Mouse (Mus musculus): ENCODE results near the gene Eepd1. TPM values are rescaled to one million over a fixed set of nuclear protein-coding genes. Genes with fewer than 3 reads are reported as not detected.

Eepd1 gene
- total and polyA plus RNA-seq, 2 experiments from 2014 or later: 19.9 to 21.4 TPM

DNA sequence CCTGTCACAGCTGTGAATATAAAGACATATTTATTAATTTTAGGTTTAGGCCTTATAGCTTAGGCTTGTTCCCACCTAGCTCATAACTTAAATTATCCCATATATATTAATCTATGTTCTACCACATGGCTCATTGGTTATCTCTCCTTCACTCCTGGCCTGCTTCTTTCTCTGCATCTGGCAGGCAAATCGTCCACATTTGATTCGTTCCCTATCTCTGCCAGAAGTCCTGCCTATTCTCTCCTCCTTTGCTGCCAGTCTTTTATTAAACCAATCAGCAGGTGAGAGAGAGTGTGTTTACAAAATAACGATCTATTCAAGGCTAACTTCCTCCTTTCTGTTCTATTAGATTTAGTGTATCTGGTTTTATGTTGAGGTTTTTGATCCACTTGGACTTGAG is 77.5 kb downstream of the Eepd1 start:
- no peak for ATAC-seq (ENCODE audit: insufficient read depth, low read depth)
- WGBS: 60% methylated on average over 3 of the region's 3 CpGs
- H3K9me3 ChIP-seq (replicated peaks; ENCODE audit: control insufficient read depth, low read length): no peaks in the 10 kb centered on the region
- no peak overlapping the region for H3K4me3 ChIP-seq (ENCODE audit: low read depth, low read length)
- H3K4me2 ChIP-seq (ENCODE audit: low read depth, low read length): no peak overlapping the region
- no peak overlapping the region for H3K27ac ChIP-seq (ENCODE audit: low read depth)
- no peak for DNase-seq (ENCODE audit: low spot score)
- no peaks in the 10 kb centered on the region for H3K27me3 ChIP-seq (ENCODE audit: control insufficient read depth, insufficient read depth, low read length)
- peaks cover 24% of the 10 kb centered on the region for H3K4me1 ChIP-seq (ENCODE audit: control insufficient read depth, insufficient read depth)
- H3K36me3 ChIP-seq (replicated peaks; ENCODE audit: control insufficient read depth, insufficient read depth, low read length): no peaks in the 10 kb centered on the region
- no peak for TF ChIP-seq CTCF (IDR thresholded peaks at IDR 0.05; ENCODE audit: low read depth)
- TF ChIP-seq EP300 (IDR thresholded peaks at IDR 0.05; ENCODE audit: low read depth): no peak
- H3K9ac ChIP-seq (replicated peaks; ENCODE audit: low read depth, low read length): no peak overlapping the region

DNA sequence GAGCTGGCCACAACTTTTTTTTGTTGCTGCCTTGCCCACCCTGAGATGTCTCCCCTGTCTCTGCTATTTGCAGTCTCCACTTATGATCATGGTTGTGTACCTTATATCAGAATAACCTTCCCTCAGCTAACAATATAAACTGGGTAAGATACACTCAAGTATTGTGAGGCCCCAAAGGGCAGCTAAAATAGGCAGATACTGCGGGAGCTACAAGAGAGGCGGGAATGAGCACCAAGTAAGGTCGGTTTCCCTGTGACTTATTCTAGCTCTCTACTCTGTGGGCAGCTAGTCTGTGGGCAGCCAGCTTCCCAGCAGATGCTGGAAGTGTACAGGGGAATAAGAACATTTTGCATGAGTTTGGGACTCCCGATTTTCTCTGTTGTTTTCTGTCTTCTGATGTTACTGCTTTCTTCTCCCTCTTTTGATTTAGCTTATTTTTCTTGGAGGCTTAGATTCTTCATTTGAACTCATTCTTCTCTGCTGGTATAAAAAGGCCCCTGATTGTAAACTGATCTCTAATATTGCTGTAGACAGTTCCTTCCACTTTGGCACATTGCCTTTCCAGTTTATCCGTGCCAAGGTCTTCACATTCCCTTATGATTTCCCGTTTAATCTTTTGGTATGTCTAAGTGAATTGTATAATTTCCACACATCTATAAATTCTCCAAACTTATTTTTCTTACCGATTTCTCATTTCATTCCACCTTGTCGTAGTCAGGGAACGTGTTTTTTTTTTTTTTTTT is 78.8 kb downstream of the Eepd1 start:
- H3K4me1 ChIP-seq (ENCODE audit: control insufficient read depth, insufficient read depth): peaks cover 29% of the 10 kb centered on the region
- no peaks in the 10 kb centered on the region for H3K36me3 ChIP-seq (replicated peaks; ENCODE audit: control insufficient read depth, insufficient read depth, low read length)
- no peak for TF ChIP-seq CTCF (IDR thresholded peaks at IDR 0.05; ENCODE audit: low read depth)
- TF ChIP-seq EP300 (IDR thresholded peaks at IDR 0.05; ENCODE audit: low read depth): no peak
- H3K27me3 ChIP-seq (ENCODE audit: control insufficient read depth, insufficient read depth, low read length): no peaks in the 10 kb centered on the region
- 0 out of 2 replicates have a peak overlapping the region, but pooled peaks have one; percentile 15 for H3K4me2 ChIP-seq (ENCODE audit: low read depth, low read length)
- DNase-seq (ENCODE audit: low spot score) (peak; percentile 52), ATAC-seq (ENCODE audit: insufficient read depth, low read depth) (peak; percentile 60; the same call in 1 of the 2 replicates)
- peak overlapping the region; percentile 64 for H3K27ac ChIP-seq (ENCODE audit: low read depth)
- H3K9me3 ChIP-seq (replicated peaks; ENCODE audit: control insufficient read depth, low read length): no peaks in the 10 kb centered on the region
- 32% methylated on average over 9 of the region's 9 CpGs for WGBS
- no peak overlapping the region for H3K9ac ChIP-seq (replicated peaks; ENCODE audit: low read depth, low read length)
- no peak overlapping the region for H3K4me3 ChIP-seq (ENCODE audit: low read depth, low read length)

DNA sequence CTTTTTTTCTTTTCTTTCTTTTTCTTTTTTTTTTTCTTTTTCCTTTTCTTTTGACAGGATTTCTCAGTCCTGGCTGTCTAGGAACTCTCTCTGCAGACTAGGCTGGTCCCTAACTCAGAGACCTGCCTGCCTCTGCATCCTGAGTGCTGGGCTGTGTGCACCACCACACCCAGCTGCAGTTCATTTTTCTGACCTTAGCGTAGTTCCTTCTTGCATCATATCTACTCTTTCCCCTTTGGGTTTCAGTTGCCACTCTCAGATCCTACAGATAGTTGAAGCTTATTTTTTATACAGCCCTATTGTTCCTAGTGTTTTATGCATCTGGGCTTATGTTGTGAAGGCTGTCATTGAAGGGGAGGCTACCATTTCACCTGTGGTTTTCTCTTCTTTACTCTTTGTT is 79.8 kb downstream of the Eepd1 start:
- no peak overlapping the region for H3K9ac ChIP-seq (replicated peaks; ENCODE audit: low read depth, low read length)
- H3K4me2 ChIP-seq (ENCODE audit: low read depth, low read length): no peak overlapping the region
- H3K4me1 ChIP-seq (ENCODE audit: control insufficient read depth, insufficient read depth): peaks cover 36% of the 10 kb centered on the region
- ATAC-seq (ENCODE audit: insufficient read depth, low read depth) (no peak), DNase-seq (ENCODE audit: low spot score) (no peak)
- WGBS: 85% methylated on average over 1 of the region's 1 CpGs
- H3K9me3 ChIP-seq (replicated peaks; ENCODE audit: control insufficient read depth, low read length): no peaks in the 10 kb centered on the region
- no peak overlapping the region for H3K27ac ChIP-seq (ENCODE audit: low read depth)
- H3K36me3 ChIP-seq (replicated peaks; ENCODE audit: control insufficient read depth, insufficient read depth, low read length): no peaks in the 10 kb centered on the region
- TF ChIP-seq EP300 (IDR thresholded peaks at IDR 0.05; ENCODE audit: low read depth) (no peak), CTCF (IDR thresholded peaks at IDR 0.05; ENCODE audit: low read depth) (no peak)
- no peak overlapping the region for H3K4me3 ChIP-seq (ENCODE audit: low read depth, low read length)
- no peaks in the 10 kb centered on the region for H3K27me3 ChIP-seq (ENCODE audit: control insufficient read depth, insufficient read depth, low read length)

DNA sequence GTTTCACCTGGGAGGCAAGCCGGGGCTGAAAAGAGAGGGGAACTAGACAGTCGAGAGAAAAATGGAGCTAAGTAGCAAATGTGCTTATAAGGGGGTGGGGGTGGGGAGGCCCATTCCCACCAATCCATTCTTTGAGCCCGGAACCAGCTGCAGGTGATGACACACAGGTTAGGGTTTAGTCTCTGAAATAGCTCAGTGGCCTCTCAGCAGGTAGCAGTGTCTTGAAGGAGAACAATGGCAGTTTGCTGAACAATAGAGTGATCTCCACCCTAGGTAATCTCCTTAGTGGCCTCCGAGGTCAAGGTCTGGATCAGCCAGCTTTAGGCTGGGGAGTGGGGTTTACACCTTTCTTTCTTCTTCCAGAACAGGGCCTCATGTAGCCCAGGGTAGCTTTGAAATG is 82.5 kb downstream of the Eepd1 start:
- WGBS: 88% methylated on average over 4 of the region's 4 CpGs
- Histone ChIP-seq H3K4me3 (ENCODE audit: low read depth, low read length) (no peak overlapping the region), H3K9ac (replicated peaks; ENCODE audit: low read depth, low read length) (no peak overlapping the region), H3K4me2 (ENCODE audit: low read depth, low read length) (no peak overlapping the region), H3K27me3 (ENCODE audit: control insufficient read depth, insufficient read depth, low read length) (no peaks in the 10 kb centered on the region), H3K36me3 (replicated peaks; ENCODE audit: control insufficient read depth, insufficient read depth, low read length) (no peaks in the 10 kb centered on the region), H3K9me3 (replicated peaks; ENCODE audit: control insufficient read depth, low read length) (no peaks in the 10 kb centered on the region), H3K4me1 (ENCODE audit: control insufficient read depth, insufficient read depth) (peaks cover 42% of the 10 kb centered on the region), H3K27ac (ENCODE audit: low read depth) (no peak overlapping the region)
- no peak for ATAC-seq (ENCODE audit: insufficient read depth, low read depth)
- TF ChIP-seq EP300 (IDR thresholded peaks at IDR 0.05; ENCODE audit: low read depth) (no peak), CTCF (IDR thresholded peaks at IDR 0.05; ENCODE audit: low read depth) (no peak)
- no peak for DNase-seq (ENCODE audit: low spot score)

DNA sequence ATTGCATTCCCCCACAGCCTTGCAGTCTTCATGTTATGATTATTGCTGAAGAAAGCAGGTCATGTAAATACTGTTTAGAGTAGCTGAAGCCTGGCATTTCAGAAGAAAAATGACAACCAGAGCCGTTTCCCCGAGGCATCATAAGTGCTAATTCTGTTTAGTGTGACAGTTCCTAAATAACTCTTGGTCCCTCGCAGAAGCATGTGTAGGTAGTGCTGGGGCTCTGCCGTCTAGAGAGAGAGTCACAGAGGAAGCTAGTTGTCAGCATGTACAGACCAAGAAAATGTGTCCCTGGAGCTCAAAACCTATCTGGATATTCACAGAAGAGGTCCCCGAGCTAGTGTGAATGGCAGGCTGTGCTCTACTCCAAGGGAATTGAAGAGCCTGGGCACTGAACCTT is 85.7 kb downstream of the Eepd1 start:
- no peaks in the 10 kb centered on the region for H3K9me3 ChIP-seq (replicated peaks; ENCODE audit: control insufficient read depth, low read length)
- 36% methylated on average over 5 of the region's 5 CpGs for WGBS
- no peak for DNase-seq (ENCODE audit: low spot score)
- no peaks in the 10 kb centered on the region for H3K36me3 ChIP-seq (replicated peaks; ENCODE audit: control insufficient read depth, insufficient read depth, low read length)
- ATAC-seq (ENCODE audit: insufficient read depth, low read depth): no peak
- H3K4me3 ChIP-seq (ENCODE audit: low read depth, low read length): no peak overlapping the region
- H3K9ac ChIP-seq (replicated peaks; ENCODE audit: low read depth, low read length): no peak overlapping the region
- H3K4me2 ChIP-seq (ENCODE audit: low read depth, low read length): no peak overlapping the region
- TF ChIP-seq CTCF (IDR thresholded peaks at IDR 0.05; ENCODE audit: low read depth): no peak
- no peak for TF ChIP-seq EP300 (IDR thresholded peaks at IDR 0.05; ENCODE audit: low read depth)
- H3K4me1 ChIP-seq (ENCODE audit: control insufficient read depth, insufficient read depth): peaks cover 50% of the 10 kb centered on the region
- no peaks in the 10 kb centered on the region for H3K27me3 ChIP-seq (ENCODE audit: control insufficient read depth, insufficient read depth, low read length)
- H3K27ac ChIP-seq (ENCODE audit: low read depth): no peak overlapping the region

DNA sequence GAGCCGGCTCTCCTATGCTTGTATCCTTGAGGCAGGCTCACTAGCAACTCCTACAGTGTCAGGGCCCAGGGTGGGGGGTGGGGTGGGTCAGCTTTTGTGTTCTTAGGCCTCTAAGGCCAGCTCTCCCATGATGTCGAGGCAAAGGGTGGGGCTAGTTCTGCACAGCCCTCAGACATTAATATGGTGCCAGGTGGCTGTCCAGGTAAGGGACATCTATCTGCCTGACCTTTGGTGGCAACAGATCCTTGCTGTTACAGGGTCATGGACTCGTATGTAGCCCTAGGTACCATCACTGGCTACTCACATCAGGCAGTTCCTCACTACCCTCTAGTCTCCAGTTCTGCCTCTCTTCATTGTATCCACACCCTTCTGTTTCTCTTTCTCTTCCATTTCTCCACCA is 87.4 kb downstream of the Eepd1 start:
- Histone ChIP-seq H3K4me1 (ENCODE audit: control insufficient read depth, insufficient read depth) (peaks cover 57% of the 10 kb centered on the region), H3K27me3 (ENCODE audit: control insufficient read depth, insufficient read depth, low read length) (no peaks in the 10 kb centered on the region), H3K4me3 (ENCODE audit: low read depth, low read length) (no peak overlapping the region), H3K36me3 (replicated peaks; ENCODE audit: control insufficient read depth, insufficient read depth, low read length) (no peaks in the 10 kb centered on the region), H3K27ac (ENCODE audit: low read depth) (no peak overlapping the region), H3K9ac (replicated peaks; ENCODE audit: low read depth, low read length) (no peak overlapping the region), H3K4me2 (ENCODE audit: low read depth, low read length) (no peak overlapping the region), H3K9me3 (replicated peaks; ENCODE audit: control insufficient read depth, low read length) (no peaks in the 10 kb centered on the region)
- DNase-seq (ENCODE audit: low spot score): no peak
- 79% methylated on average over 3 of the region's 3 CpGs for WGBS
- no peak for ATAC-seq (ENCODE audit: insufficient read depth, low read depth)
- TF ChIP-seq CTCF (IDR thresholded peaks at IDR 0.05; ENCODE audit: low read depth) (no peak), EP300 (IDR thresholded peaks at IDR 0.05; ENCODE audit: low read depth) (no peak)
